Mouse (Mus musculus) gastrocnemius, adult 18-20 months (tissue): ENCODE data around the gene Klhdc7a. TPM values are rescaled to one million over a fixed set of nuclear protein-coding genes. Genes with fewer than 3 reads are reported as not detected.

Experiments
- DNase-seq: peaks from one replicate; pipeline ENCODE4 v3.0.0; 2021; ENCODE audit warnings: low spot score
- microRNA-seq: library from miRNA; unstranded; fragments of <30 nt; microRNA quantifications from one replicate; pipeline ENCODE4 v1.2.0, GENCODE M21; 2021
- total RNA-seq, 2 experiments: library from RNA; stranded (reverse); gene quantifications; 2 replicates each; pipeline ENCODE4 v1.2.3; 2021

The Klhdc7a gene
- total RNA-seq, 2 experiments from 2014 or later: 0.30 to 0.52 TPM

GRCm38 (mm10) chr4:139960724-139961315 is 7.0 kb downstream of the Klhdc7a start:
- no peak for DNase-seq

DNA sequence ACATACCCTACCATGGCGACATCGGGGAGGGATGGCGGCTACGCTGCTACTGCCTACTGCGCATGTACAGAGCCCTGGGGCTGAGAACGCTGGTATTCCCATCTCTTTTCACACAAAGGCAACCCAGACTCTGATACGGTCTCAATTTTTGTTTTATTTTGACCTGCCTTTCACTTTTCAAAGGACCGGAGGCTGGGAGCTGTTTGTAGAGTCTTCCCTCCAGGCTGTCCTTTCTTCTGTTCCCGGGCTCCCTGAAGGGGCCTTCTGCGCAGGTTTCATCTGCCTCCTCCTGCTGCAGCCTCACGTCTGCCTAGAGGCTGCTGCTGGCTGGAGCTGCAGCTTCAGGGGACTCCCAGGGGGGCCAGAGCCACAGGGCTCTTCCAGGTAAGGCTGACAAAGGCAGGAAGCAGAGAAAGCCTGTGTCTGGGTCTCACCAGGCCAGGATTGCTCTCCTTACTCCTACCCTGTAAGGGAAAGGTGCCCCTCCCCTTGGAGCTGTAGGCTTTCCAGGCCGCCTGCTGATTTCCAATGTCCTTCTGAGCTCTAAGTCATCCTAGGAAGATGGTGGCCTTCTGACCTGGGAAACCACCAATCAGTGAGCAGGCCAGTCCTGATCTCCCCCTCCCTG is 7.6 kb downstream of the Klhdc7a start:
- no peak for DNase-seq

DNA sequence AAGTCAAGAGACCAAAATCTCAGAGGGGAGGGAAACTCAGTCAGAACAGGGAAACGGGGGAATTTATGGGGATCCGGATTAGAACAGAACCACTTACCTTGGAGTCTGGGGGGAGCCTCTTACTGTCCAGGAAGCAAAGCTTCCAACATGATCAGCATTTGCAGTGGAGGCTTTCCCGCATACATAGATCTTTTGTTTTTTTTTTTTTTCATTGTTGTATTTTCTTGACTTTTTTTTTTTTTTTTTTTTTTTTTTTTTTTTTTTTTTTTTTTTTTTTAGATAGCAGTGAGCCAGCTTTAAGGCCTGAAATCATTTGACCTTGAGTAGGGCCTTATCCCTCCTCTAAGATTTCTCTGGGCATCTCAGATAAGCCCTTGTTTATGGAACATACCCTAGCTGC is 8.6 kb downstream of the Klhdc7a start:
- no peak for DNase-seq

GRCm38 (mm10) chr4:139950876-139951485 is 16.8 kb downstream of the Klhdc7a start:
- no peak for DNase-seq

DNA sequence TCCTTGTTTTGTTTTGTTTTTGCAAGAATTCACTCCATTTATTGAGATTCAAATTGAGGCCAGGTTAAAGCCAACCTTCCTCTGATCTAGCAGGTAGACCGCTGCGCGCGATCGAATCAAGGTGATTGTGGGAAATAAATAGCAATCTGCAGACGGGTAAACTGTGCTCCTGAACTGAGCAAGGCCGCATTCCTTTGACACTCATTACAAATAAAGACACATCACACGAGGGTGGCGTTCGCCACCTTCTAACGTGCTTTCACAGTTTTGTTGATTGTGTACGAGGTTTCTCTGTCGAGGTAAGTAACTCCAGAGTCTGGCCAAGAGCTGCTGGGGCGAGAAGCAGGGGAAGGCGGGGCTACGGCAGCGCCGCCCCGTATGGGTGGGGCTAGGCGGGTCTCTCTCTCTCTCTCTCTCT is 17.4 kb downstream of the Klhdc7a start:
- no peak for DNase-seq

GRCm38 (mm10) chr4:139948591-139948990 is 19.2 kb downstream of the Klhdc7a start:
- no peak for DNase-seq

DNA sequence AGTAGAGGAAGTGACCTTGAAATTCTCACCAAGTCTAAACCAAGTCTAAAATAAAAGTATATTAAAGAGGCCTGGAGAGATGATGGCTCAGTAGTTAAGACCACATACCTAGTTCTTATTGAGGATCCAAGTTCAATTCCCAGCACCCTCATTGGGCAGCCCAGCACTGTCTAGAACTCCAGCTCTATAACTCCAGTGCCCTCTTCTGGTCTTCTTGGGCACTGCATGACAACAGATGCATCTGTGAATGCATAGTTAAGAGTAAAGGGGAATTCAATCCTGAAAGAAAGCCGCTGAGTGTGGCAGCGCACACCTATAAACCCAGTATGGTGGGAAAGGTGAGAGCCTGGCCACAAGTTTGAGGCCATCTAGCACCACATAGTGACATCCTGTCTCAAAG is 20.5 kb downstream of the Klhdc7a start:
- DNase-seq: no peak

- no peak for DNase-seq
Measured at GRCm38 (mm10) chr4:139941831-139942230, 26.0 kb downstream of the Klhdc7a start.

DNA sequence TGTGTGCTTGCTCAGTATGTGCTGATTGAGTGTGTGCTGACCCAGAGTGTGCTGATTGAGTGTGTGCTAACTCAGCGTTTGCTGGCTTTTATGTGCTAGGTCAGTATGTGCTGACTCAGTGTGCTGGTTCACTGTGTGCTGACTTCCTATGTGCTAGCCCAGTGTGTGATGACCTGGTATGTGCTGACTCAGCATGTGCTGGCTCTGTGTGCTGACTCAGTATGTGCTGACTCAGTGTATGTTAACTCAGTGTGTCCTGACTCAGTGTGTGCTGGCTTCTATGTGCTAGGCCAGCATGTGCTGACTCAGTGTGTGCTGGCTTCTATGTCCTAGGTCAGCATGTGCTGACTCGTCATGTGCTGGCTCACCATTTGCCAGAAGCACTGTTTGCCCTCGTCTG is 32.3 kb downstream of the Klhdc7a start:
- no peak for DNase-seq

GRCm38 (mm10) chr4:139932970-139933801 is 34.6 kb downstream of the Klhdc7a start:
- DNase-seq: no peak

DNA sequence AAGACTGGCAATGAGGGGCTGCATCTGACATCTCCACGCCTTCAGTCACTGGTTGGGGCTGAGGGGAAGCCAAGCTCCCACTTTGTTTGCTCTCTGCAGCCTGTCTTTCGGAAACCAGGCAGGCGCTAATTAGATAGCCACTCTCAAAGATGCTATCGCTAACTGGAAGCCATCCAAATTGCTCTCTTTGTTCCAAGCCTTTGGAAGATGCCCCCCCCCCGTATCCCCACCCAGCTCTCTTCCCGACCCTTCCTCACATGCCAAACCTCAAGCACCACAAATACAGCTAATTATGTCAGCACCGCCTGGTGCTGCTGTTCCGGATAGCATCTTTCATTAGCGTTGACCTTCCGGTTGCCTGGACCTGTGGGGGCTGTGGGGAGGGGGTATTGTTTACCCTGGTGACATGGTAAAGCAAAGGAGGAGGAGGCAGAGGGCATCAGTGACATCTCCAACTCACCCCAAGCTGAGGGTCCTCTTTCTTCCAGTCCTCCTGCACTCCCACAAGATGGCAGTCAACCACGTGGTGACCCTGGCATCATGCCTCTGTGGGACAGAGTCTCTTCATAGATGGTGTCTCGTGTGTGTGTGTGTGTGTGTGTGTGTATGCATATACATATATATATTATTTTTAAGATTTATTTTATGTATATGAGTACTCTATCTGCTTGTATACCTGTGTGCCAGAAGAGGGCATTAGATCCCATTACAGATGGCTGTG is 35.9 kb downstream of the Klhdc7a start:
- DNase-seq: no peak

- no peak for DNase-seq
Measured at GRCm38 (mm10) chr4:139930885-139931284, 36.9 kb downstream of the Klhdc7a start.

GRCm38 (mm10) chr4:139926161-139926561 is 41.7 kb downstream of the Klhdc7a start:
- no peak for DNase-seq

- DNase-seq: no peak
Measured at GRCm38 (mm10) chr4:139925275-139926160, 42.3 kb downstream of the Klhdc7a start.

- peak; percentile 26 for DNase-seq
Measured at GRCm38 (mm10) chr4:139916731-139917130, 51.1 kb downstream of the Klhdc7a start.

Small RNA genes within 50 kb of the gene (microRNA-seq; reads per million reads assigned to microRNA genes)
- not detected for gene Mir2139

Other genes with a start within 250 kb of the Klhdc7a start
- 1 to 10 TPM; 1.1 to 1.5 TPM for gene Pax7, start 134.5 kb downstream of the Klhdc7a start, total RNA-seq